Mouse (Mus musculus): ENCODE results near the gene Cuedc1.

DNA sequence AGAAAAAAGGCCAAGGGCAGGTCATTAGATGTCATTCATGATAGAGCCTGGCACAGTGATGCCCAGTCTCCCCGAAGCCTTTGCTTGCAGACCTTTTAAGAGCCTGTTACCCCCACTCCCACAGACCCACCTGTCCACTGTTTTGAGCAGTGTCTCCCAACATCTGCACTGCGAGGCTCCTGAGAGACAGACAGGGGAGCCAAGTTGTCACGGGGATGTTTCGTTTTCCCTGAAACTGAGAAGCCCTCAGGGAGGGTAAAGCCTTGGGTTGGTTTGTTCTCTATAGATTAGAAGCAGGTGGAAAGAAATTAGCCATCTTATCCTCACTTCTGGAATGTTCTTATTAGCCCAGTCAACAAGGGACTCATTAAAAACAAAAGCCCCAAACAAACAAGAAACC, 136.9 kb downstream of the Cuedc1 start:
- TF ChIP-seq CTCF (IDR thresholded peaks at IDR 0.05; ENCODE audit: borderline replicate concordance, extremely low read depth, insufficient read depth, insufficient read length), result no peak
- no peak for TF ChIP-seq POLR2A (IDR thresholded peaks at IDR 0.05; ENCODE audit: borderline replicate concordance, extremely low read depth, insufficient read depth, insufficient read length, poor library complexity, severe bottlenecking)

All from brain, embryonic 14.5 days (tissue).